Mouse (Mus musculus) forebrain, postnatal 0 days (tissue): ENCODE measurements around the gene Irf2. TPM values are rescaled to one million over a fixed set of nuclear protein-coding genes. Genes with fewer than 3 reads are reported as not detected.
"Not testable (repeated sequence)": the region's sequence is repeated elsewhere in the genome, so short reads cannot be mapped to it uniquely, and the experiment has no call there.

Source experiments
- ATAC-seq: fragments of 200-750 bp; cut with Nextera tagmentation; 2 replicates; pipeline ENCODE4 v1.8.0; 2017; ENCODE audit warnings: mild to moderate bottlenecking, moderate library complexity
- DNase-seq: peaks from one replicate; pipeline ENCODE4 v3.0.0-alpha.2; 2015
- H3K27ac ChIP-seq: fragments of 300-500 bp; sonication (generic); 2 replicates; pipeline ENCODE4 v1.5.1; 2014; ENCODE audit warnings: low read depth, mild to moderate bottlenecking, antibody characterized with exemption, low read length, moderate library complexity, mixed read lengths
- H3K27me3 ChIP-seq: fragments of 300-500 bp; sonication (generic); 2 replicates; pipeline ENCODE4 v1.6.1; 2014; ENCODE audit warnings: mild to moderate bottlenecking, low read length, mixed read lengths; ENCODE audit not compliant: insufficient read depth
- H3K36me3 ChIP-seq: fragments of 300-500 bp; sonication (generic); 2 replicates; pipeline ENCODE4 v1.6.1; 2014; ENCODE audit warnings: mild to moderate bottlenecking, moderate library complexity; ENCODE audit not compliant: insufficient read depth
- H3K4me1 ChIP-seq: fragments of 300-500 bp; sonication (generic); 2 replicates; pipeline ENCODE4 v1.6.1; 2014; ENCODE audit warnings: antibody characterized with exemption; ENCODE audit not compliant: insufficient read depth
- H3K4me2 ChIP-seq: fragments of 300-500 bp; sonication (generic); 2 replicates; pipeline ENCODE4 v1.6.1; 2014; ENCODE audit warnings: low read depth, mild to moderate bottlenecking, moderate library complexity
- H3K4me3 ChIP-seq: fragments of 300-500 bp; sonication (generic); 2 replicates; pipeline ENCODE4 v1.5.1; 2014; ENCODE audit warnings: low read depth, low read length, mixed read lengths
- H3K9ac ChIP-seq: fragments of 300-500 bp; sonication (generic); 2 replicates; pipeline ENCODE4 v1.6.1; 2014; ENCODE audit warnings: mild to moderate bottlenecking
- H3K9me3 ChIP-seq: fragments of 300-500 bp; sonication (generic); 2 replicates; pipeline ENCODE4 v1.6.1; 2016; ENCODE audit warnings: low read length
- CTCF ChIP-seq: sonication (generic); IDR thresholded peaks from 2 replicates; pipeline ENCODE4 v1.5.1; 2016; ENCODE audit warnings: antibody characterized with exemption, control low read depth, low read depth
- WGBS: fragments of 180-500 bp; shearing (Covaris S2); extraction: QIAGEN DNeasy Blood & Tissue Kit; methylation state at CpG from one replicate; pipeline ENCODE4 v1.1.7; 2014; 5-methylcytosine and 5-hydroxymethylcytosine counted together
- polyA plus RNA-seq: library from polyadenylated mRNA; unstranded; fragments of >200 nt; fragmentation: Nextera tagmentation; extraction: Ambion mirVana; gene quantifications from 2 replicates; pipeline ENCODE4 v1.2.1, GENCODE M21; 2015
- total RNA-seq: library from RNA; depleted of rRNA; stranded (reverse); fragments of >200 nt; gene quantifications from 2 replicates; pipeline ENCODE4 v1.2.3, GENCODE M21; 2014

Irf2 gene
- total and polyA plus RNA-seq, 2 experiments from 2014 or later = 3.0 to 9.1 TPM

GRCm38 (mm10) chr8:46722536-46722935, 17.0 kb upstream of the Irf2 start:
- H3K27ac ChIP-seq = no peak overlapping the region
- ATAC-seq = no peak
- H3K27me3 ChIP-seq = no peaks in the 10 kb centered on the region
- no peak overlapping the region for H3K4me2 ChIP-seq
- 41% methylated on average over 2 of the region's 2 CpGs for WGBS
- H3K4me1 ChIP-seq = no peaks in the 10 kb centered on the region
- H3K9ac ChIP-seq = no peak overlapping the region
- H3K4me3 ChIP-seq = no peak overlapping the region
- TF ChIP-seq CTCF = no peak
- no peaks in the 10 kb centered on the region for H3K9me3 ChIP-seq
- H3K36me3 ChIP-seq = no peaks in the 10 kb centered on the region
- no peak for DNase-seq

DNA sequence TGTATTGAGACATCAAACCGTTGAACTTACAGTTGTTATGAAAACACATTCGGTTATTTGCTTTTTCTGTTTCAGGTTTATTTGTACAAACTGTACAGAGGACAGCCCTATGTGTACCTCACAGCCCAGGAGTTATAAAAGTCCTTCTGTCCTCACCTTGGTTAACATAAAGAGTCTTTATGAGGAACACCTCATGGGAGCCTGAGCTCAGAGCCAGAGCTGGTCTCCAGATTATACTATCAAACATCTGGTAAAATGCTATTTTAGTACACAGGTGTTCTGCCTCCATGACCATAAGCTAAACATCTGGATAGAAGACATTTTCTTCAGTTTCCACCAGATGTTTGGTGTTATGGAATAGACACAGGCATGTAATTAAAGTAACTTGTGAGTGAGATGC, 13.1 kb upstream of the Irf2 start:
- Histone ChIP-seq H3K27me3 (no peaks in the 10 kb centered on the region), H3K36me3 (no peaks in the 10 kb centered on the region), H3K9ac (no peak overlapping the region), H3K4me3 (no peak overlapping the region), H3K4me1 (no peaks in the 10 kb centered on the region), H3K27ac (no peak overlapping the region), H3K4me2 (no peak overlapping the region), H3K9me3 (no peaks in the 10 kb centered on the region)
- DNase-seq = no peak
- no peak for ATAC-seq
- no peak for TF ChIP-seq CTCF
- 95% methylated on average over 2 of the region's 2 CpGs for WGBS

- H3K9ac ChIP-seq, ATAC-seq, H3K9me3 ChIP-seq, H3K4me3 ChIP-seq, H3K27ac ChIP-seq, H3K36me3 ChIP-seq, H3K4me1 ChIP-seq, DNase-seq, H3K27me3 ChIP-seq, H3K4me2 ChIP-seq: not testable (repeated sequence)
- WGBS = 78% methylated on average over 1 of the region's 1 CpGs
Observed at GRCm38 (mm10) chr8:46729671-46730070, 9.9 kb upstream of the Irf2 start.

GRCm38 (mm10) chr8:46732381-46732915, 7.1 kb upstream of the Irf2 start:
- no peaks in the 10 kb centered on the region for H3K36me3 ChIP-seq
- H3K9ac ChIP-seq = no peak overlapping the region
- no peaks in the 10 kb centered on the region; the same call in 1 of the 2 replicates for H3K4me1 ChIP-seq
- WGBS = 86% methylated on average over 7 of the region's 7 CpGs
- H3K4me3 ChIP-seq = no peak overlapping the region
- ATAC-seq (no peak), DNase-seq (no peak)
- no peak for TF ChIP-seq CTCF
- H3K27me3 ChIP-seq = no peaks in the 10 kb centered on the region
- H3K9me3 ChIP-seq = no peaks in the 10 kb centered on the region
- H3K4me2 ChIP-seq = no peak overlapping the region
- H3K27ac ChIP-seq = no peak overlapping the region

- no peaks in the 10 kb centered on the region; the same call in 1 of the 2 replicates for H3K4me1 ChIP-seq
- TF ChIP-seq CTCF = no peak
- no peak overlapping the region for H3K9ac ChIP-seq
- H3K27ac ChIP-seq = no peak overlapping the region
- no peak for DNase-seq
- no peaks in the 10 kb centered on the region for H3K9me3 ChIP-seq
- H3K27me3 ChIP-seq = no peaks in the 10 kb centered on the region
- no peak for ATAC-seq
- WGBS = 79% methylated on average over 8 of the region's 8 CpGs
- H3K4me2 ChIP-seq = no peak overlapping the region
- no peak overlapping the region for H3K4me3 ChIP-seq
- no peaks in the 10 kb centered on the region for H3K36me3 ChIP-seq
Observed at GRCm38 (mm10) chr8:46733603-46734002, 5.9 kb upstream of the Irf2 start.

- Histone ChIP-seq H3K4me1 (no peaks in the 10 kb centered on the region; the same call in 1 of the 2 replicates), H3K9me3 (no peaks in the 10 kb centered on the region), H3K27ac (no peak overlapping the region), H3K4me2 (no peak overlapping the region), H3K36me3 (no peaks in the 10 kb centered on the region), H3K4me3 (no peak overlapping the region), H3K9ac (no peak overlapping the region), H3K27me3 (no peaks in the 10 kb centered on the region)
- no peak for TF ChIP-seq CTCF
- ATAC-seq (no peak), DNase-seq (no peak)
- 71% methylated on average over 11 of the region's 11 CpGs for WGBS
Observed at GRCm38 (mm10) chr8:46735505-46735904, 4.0 kb upstream of the Irf2 start.

DNA sequence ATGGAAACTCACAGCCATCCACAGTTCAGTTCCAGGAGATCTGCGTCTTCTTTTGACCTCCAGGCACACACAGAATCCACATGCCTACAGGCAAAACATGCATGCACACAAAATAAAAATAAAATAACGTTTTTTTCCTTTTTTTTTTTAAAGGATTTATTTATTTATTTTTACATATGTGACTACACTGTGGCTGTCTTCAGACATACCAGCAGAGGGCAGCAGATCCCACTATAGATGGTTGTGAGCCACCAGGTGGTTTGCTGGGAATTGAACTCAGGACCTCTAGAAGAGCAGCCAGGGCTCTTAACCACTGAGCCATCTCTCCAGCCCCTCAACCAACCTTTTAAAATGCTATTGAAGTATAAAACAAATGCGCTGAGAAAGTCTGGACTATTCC, 3.3 kb upstream of the Irf2 start:
- no peaks in the 10 kb centered on the region; the same call in 1 of the 2 replicates for H3K4me1 ChIP-seq
- no peak overlapping the region for H3K9ac ChIP-seq
- H3K4me3 ChIP-seq = no peak overlapping the region
- 80% methylated on average over 3 of the region's 3 CpGs for WGBS
- DNase-seq (no peak), ATAC-seq (no peak)
- H3K9me3 ChIP-seq = no peaks in the 10 kb centered on the region
- TF ChIP-seq CTCF = peak; percentile 39
- H3K27ac ChIP-seq = no peak overlapping the region
- H3K27me3 ChIP-seq = no peaks in the 10 kb centered on the region
- H3K36me3 ChIP-seq = no peaks in the 10 kb centered on the region
- no peak overlapping the region for H3K4me2 ChIP-seq
